Mouse (Mus musculus): ENCODE results near the gene Rpgrip1.

The Rpgrip1 gene

DNA sequence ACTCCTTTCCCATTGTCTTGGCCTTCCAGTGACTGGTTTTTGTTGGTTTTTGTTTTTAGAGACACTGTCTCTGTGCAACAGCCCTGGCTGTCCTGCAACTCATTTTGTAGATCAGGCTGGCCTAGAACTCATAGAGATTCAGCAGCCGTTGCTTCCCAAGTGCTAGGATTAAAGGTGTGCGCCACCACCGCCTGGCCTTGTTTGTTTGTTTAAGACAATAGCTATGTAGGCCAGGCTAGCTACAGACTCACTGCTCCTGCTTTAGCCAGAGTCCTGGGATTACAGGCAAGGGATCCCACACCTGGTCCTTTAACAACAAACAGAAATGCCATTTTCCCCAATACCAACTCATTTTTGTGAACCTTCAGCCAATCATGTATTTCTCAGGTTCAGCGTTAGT is at the start of gene Rpgrip1:
Gene Rpgrip1 (plus strand): TSS at position 359 of the 400 bp plus-strand sequence.
- peak; percentile 74 for DNase-seq

DNA sequence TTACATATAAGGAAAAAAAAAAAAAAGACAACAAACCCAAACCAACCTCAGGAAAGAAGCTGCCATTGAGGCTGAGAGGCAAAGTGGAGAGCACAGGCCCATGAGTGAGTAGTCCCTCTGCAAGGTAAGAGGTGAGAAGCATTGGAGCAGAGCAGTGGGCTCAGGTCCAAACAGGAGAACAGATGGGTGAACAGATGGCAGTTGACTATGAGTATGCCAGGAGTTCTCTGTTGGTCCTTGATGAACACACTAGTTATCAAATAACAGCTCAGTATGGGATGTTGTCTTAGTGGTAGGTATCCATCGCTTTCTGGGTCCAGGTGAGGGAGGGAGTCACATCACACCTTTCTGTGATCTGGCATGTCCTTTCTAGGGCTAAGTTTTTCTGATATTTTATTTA is 49.7 kb upstream of the Rpgrip1 start:
- peak; percentile 35 for DNase-seq

DNA sequence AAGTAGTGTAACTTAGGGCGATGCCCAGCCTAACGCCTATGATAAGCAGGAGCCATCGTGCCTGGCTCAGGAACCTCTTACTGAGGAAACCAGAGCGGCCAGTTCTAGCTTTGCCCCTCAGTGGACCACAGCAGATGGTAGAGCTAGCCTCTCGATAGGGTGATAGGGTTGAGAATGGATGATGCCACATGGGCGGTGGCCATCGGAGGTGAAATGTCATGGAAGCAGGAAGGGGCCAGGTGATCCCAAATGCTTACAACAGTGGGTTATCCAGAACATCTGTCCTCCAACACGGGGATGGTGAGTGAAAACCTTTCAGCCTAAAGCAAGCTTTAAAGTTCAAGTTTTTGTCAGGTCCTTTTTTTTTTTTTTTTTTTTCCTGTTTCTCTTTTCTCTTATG is 48.7 kb upstream of the Rpgrip1 start:
- peak; percentile 37 for DNase-seq

DNA sequence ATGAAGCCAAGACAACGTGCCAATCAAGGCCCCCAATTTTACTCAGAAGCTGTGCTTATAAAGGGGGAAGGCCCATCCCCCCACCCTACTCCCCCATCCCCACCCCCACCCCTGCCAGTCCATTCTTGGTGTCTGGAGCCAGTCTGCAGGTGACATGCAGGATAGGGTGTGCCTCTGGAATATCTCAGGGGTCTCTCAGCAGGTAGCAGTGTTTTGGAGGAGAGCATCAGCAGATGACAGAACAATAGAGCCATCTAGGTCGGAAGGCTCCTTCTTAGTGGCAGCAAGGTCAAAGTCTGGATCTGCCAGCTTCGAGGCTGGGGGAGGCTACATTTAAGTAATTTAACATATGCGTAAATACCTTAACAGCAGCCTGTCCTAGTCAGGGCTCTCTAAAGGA is 44.4 kb upstream of the Rpgrip1 start:
- peak; percentile 63 for DNase-seq

DNA sequence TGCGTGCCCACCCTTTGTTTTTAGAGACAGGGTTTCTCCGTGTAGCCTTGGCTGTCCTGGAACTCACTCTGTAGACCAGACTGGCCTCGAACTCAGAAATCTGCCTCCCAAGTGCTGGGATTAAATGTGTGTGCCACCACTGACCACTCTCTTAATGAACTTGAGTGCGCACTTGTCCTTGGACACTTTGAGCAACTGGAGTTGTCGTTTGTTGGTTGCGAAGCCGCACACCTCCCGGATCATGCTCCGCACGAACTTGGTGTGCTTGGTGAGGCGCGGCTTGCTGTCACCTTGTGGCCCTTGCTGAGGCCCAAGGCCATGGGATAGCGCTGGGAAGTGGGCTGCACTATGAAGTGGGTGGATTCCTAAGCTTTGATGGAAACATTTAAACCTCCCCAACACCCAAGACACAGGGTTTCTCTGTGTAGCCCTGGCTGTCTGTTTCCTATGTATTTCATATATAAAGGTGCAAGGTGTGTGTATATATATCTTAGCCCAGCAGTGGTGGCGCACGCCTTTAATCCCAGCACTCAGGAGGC is 38.8 kb upstream of the Rpgrip1 start:
- DNase-seq: peak; percentile 82

DNA sequence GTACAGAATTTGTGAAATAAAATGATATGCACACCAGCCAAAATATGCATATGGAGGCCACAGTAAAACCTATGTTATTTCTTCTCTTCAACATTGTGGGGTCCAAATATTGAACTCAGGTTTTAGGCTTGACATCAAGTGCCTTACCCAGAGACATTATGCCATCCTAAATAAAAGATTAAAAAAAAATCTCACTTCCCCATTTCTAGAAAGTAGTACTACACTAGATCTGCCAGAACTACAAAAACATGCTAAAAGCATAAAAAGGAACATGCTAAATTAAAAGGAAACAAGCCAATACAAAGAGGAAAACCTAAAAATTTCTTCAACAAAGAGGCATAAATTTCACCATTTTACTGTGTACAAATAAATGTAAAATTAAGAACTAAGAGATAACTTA is 27.4 kb upstream of the Rpgrip1 start:
- no peak for DNase-seq

DNA sequence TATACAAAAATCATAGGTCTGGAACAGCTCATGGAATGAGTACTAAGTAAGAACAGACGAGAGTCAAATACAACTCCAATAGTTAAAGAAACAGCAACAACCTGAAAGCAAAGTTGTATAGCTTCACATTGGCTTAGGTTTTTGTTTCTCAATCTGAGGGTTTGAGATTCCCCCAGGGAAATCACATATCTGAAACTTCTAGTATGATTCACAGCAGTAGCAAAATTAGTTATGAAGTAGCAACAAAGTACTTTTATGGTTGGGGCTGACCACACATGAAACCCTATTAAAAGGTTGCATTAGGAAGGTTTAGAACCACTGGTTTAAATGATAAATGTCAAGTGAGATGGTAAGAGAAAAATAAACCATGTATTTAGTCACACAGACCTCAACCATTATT is 16.0 kb upstream of the Rpgrip1 start:
- DNase-seq: no peak

DNA sequence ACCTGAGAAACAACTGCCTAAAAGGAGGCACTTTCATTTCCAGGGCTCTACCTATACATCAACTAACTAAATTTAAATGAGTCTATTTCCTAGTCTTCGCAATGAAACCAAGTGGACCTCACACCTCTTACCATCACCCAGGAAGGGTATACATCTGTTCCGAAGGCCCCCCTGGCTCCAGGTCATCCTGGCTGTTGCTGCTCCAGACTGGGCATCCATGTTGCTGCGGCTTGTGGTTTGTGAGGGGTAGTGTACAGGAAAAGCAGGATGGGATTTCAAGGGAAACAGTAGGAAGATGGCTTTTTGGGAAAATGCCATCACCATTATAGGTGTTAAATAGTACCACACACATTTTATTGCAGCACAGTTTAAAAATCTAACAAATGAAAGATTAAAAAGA is 13.3 kb upstream of the Rpgrip1 start:
- DNase-seq: peak; percentile 91

DNA sequence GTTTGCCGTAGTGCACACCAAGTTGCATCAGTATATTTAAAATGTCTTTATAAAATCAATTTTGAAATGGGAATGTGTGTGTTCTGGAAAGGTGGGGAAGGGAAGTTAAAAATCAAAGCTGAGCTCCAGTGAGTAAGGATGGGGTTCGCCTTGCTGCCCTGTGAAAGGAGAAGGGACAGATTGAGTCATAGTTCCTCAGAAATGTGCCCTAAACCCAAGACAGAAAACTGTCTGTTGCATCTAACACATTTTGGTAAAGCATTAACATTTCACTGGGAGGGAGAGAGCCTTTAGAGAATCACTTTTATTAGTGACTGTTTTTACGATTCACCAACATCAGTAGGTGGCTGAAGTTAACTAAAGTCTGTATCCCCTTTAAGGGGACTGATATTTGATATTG is 12.1 kb upstream of the Rpgrip1 start:
- DNase-seq: peak; percentile 53

DNA sequence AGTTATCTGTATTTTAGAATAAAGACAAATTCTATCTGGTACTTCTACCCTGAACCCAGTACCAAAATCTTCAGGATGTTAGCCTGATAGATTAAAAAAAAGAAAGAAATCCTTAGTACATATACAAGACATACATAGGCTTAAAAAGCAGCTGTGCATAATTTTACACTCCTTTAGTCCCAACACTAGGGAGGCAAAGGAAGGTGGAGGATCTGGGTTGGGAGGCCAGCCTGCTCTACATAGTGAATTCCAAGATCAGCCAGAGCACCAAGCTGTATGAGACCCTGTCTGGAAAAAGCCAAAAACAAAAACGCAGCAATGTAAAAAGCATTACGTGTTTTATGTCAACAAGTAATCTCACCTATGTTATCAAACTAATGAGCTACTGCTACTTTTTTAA is 10.9 kb upstream of the Rpgrip1 start:
- DNase-seq: peak; percentile 75

DNA sequence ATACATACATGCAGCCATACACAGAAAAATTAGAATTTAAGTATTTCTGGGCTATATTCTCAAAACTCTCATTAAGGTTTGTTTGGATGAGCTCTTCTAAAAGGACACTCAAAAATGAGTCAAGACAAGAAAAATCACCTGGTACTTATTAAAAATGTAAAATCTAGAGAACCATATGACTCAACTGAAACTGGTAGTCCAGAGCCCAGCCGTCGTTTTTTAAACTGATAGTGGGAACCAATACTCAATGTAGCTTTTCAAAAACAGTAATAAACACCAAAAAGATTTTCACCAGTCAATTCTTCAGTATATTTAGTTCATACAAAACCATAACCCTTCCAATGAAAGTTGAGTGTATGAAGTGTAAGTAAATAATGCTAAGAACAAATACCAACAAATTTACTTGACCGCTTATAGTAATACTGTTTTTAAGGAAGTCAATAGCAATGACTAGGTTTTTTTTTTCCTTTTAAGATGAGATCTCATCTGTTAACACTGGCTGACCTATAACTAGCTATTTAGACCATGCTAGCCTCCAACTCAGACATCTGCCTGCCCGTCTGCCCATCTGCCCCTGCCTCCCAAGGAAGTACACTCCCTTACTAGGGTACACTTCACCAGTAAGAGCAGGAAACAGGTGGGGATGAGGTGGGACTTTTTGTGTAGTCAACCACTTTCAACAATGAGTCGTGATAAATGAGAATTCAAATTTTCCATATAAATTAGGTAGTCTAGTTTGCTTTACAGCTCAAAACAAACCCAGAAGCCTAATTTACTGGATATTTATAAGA is 10.1 kb upstream of the Rpgrip1 start:
- DNase-seq: peak; percentile 86

DNA sequence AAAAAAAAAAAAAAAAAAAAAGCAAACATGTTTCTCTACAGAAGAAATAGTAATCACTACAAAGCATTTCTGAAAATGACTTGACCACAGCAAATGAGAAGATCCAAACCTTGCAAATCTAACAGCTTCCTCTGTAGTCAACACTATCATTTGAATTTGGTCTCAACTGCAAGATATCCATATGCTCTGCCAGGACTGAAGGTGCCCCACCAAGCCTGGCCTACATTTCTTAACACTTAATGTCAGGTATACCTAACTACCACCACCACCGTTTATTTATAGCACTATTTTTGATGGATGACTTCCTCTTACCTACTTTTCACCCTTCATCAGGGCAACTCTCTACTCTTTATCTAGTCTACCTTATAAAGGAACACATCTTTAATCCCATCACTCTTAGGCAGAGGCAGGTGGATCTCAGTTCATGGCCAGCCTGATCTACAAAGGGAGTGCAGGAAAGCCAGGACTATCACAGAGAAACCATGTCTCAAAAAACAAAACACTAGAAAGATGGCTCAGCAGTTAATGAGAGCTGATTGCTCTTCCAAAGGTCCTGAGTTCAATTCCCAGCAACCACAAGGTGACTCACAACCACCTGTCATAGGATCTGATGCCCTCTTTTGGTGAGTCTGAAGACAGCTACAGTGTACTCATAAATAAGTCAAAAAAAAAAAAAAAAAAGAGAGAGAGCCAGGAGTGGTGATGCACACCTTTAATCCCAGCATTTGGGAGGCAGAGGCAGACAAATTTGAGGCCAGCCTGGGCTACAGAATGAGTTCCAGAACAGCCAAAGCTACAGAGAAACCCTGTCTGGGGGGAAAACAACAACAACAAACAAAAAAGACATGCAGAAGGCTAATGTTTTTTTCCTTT is 9.0 kb upstream of the Rpgrip1 start:
- DNase-seq: peak; percentile 62

DNA sequence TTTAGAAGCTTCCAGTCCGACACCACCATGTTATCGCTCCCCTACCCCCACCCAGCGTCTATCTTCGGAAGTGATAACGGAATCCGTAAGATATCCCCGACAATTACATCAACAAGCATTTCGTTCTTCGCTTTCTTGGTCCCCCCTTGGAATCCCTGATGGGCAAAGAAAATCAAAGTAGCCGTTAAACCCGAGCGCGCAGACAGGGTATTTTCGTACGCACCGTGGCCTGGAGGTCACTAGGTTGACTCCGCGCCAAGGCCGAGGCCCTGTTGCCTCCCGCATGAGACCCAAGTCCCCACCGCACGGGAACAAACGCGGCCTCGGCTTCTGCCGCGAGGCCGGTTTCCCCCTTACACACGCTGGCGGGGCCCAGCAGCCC is 7.0 kb upstream of the Rpgrip1 start:
- no peak for DNase-seq

DNA sequence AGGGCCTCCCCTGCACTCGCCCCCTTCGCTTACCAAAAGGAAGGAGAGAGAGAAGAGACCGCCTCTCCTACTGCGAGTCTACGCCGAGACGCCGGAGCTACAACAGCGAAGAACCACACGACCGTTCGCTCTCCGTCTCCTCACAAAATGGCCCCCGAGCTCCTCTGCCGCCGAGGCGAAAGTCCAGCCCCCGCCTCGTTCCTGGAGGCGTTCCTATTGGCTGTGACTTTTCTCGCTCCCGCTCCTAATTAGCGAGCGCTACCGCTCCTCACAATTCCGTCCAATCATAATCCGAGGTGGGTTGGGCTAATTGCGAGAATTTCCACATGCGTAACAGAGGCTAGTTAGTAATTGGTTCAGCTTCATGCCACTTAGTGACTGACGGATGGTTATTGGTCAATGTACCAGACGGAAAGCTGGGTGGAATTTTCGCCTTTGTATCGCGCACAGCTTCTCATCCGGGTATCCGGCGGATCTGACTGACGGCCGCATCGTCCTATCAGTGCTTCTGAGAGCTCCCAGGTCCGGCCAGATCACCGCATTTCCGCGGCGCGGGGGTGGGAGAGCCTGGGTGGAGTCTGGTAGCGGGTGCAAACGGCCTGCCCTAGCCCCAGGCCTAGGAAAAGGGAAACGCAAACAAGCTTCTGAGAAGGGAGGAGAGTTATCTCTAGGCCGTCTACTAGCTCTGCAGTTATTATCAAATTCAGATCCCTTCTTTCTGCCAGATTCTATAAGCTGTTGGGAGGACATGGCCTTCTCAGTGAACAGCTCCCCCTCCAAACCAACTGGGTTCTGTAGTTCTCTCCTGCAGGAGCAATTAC is 6.4 kb upstream of the Rpgrip1 start, which contains the start of gene Hnrnpc:
Gene Hnrnpc (minus strand): TSS at position 173 of the 821 bp plus-strand sequence.
- peak; percentile 100 for DNase-seq

DNA sequence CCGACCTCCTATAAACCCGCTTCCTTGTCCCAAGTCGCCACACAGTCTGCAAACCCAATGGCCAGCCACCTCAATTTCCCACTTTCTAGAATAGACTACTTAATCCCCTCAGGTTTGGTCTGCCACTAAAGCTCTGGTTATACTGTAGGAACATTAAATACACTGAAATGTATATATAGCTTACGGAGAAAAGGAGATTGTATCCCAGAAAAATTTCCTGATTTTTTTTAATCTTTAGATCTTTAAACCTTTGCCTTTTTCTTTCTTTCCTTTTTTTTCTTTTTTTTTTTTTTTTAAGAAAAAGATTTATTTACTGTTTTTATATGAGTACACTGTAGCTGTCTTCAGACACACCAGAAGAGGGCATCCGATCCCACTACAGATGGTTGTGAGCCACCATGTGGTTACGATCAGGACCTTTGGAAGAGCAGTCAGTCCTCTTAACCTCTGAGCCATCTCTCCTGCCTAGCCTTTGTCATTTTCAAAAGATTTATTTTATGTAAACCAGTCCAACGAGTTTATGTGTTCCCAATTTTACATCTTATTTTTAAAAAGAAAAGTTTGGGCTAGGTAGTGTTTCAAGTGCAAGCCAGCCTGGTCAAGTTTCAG is 5.7 kb upstream of the Rpgrip1 start:
- peak; percentile 72 for DNase-seq

DNA sequence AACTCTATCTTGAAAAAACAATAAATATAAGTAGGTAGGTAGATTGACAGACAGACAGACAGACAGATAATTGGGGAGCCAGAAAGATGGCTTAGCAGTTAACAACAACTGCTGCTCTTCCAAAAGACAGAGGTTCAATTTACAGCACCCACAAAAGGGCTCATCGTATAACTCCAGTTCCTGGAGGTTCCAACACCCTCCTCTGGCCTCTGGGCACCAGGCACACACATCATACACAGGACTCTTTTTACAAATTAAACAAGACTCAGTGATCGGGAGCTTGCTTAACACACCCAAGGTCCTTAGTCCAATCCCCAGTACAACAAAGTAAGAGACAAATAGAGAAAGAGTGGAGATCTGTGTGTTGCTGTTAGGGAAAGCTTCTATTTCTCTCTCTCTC is 5.2 kb upstream of the Rpgrip1 start:
- peak; percentile 82 for DNase-seq

DNA sequence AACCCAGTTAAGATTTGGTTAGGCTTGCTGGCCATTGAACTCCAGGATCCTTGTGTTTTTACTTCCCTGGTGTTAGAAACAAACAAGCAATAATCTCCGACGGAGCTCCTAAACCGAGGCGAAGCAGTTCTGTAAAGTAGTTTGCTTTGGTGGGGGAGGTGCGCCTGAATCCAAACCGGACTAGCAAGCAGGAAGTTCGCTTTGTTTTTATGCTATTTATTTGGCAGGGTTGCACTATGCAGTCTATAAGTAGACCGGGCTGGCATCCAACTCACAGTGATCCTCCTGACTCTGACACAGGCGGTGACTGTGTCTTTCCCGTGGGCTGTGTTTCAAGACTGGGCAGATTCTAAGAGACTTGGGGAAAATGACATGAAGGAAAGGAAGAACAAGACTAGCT is 3.8 kb upstream of the Rpgrip1 start:
- DNase-seq: peak; percentile 96

DNA sequence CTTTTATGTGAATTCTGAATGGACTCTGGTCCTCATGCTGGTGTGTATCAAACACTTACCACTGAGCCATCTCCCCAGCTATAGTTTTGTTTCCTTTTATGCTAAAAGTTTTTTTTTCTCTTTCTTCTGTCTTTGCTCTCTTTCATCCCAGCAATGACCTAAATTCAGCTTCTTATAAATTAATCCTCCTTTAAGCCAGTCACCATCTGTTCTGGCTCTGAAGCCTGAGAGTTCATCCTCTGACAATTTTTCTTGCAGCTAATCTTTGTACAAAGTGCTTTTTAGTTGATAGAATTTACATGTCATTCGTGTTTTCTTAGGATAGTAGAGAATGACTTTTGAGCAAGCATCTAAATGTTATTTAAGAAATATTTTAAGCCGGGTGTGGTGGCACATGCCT is 2.5 kb upstream of the Rpgrip1 start:
- no peak for DNase-seq

DNA sequence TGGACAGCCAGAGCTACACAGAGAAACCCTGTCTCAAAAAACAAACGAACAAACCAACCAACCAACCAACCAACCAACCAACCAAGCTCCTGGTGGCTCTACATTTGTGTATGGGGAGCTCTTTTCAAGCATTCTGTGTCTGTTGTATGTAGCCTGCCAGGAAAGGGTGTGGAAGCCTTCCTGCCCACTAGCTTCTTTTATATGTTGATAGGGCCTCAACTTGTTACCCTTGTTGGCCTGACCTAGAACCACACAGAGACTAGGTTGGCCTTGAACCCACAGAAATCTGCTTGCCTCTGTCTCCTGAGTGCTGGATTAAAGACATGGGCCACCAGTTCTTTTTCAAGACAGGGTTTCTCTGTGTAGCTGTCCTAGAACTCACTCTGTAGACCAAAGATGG is 3.6 kb downstream of the Rpgrip1 start:
- DNase-seq: no peak

DNA sequence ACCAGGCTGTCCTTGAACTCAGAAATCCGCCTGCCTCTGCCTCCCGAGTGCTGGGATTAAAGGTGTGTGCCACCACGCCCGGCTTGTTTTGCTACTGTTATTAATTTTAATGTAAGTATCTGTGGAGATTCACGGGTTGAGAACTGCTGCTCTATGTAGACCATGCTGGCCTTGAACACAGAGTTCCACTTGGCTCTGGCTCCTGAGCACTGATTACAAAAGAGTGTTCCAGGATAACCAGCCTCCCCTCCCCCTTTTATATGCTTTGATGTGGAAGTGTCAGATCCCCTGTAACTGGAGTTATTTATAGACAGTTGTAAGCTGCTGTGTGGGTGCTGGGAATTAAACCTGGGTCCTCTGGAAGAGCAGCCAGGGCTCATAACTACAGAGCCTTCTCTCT is 6.7 kb downstream of the Rpgrip1 start:
- peak; percentile 62 for DNase-seq

DNA sequence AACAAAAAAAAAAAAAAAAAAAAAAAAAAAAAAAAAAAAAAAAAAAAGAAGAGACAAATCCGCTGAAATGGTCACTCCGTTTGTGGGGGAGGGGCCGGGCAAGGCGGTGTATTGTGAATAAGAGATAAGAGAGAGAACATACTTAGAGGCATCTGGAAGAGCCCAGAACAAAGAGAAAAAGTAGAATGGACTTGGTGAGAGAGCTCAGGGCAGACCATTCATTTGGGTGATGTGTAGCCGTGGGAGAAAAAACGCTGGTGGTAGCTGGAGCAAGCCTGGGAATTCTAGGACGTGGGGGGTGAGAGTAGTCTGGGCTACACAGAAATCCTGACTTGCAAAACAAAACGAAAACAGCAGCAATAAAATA is 7.9 kb downstream of the Rpgrip1 start:
- peak; percentile 27 for DNase-seq

DNA sequence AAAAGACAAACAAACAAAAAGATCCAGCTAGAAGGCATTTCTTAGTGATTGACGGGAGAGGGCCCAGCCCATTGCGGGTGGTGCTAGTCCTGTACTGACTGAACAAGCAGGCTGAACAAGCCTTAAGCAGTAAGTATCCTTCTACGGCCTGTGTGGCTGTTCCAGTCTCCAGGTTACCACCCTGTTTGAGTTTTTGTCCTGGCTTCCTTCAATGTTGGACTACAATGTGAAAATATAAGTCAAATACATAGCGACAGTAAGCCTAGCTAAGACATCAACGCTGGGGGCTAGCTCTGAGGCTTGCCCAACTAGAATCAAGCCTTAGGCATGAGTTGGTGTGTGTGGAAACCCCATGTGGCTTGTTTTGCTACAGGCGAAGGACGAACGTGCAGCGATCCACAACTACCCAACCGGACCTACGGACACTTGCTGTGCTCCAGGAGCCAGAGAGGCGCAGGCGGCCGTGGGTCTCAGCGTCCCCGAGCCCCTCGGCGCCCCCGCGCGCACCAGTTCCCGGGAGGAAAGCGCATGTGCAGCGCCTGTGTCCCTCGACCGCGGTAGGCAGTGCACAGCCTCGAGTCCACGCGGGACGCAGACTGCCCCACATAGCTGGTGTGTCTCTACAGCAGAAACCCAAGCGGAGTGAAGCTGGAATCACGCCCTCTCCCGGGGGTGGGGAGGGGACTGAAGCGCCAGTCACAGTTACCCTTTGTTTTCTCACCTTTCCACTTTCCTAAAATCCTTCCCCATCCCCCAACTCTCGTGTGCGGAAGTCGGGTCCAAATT is 8.5 kb downstream of the Rpgrip1 start:
- DNase-seq: peak; percentile 89
